Mouse (Mus musculus) C2C12 (cell line): ENCODE results near the gene Qrfp.

Experiments
- CEBPB ChIP-seq: IDR thresholded peaks from one replicate; pipeline ENCODE4 v1.6.1; 2011; ENCODE audit warnings: low read depth, mild to moderate bottlenecking, control low read depth, moderate library complexity
- CTCF ChIP-seq: IDR thresholded peaks from one replicate; pipeline ENCODE4 v1.5.1; 2011; ENCODE audit not compliant: control insufficient read depth, insufficient read depth, insufficient read length
- USF1 ChIP-seq: IDR thresholded peaks from one replicate; pipeline ENCODE4 v1.6.1; 2011; ENCODE audit warnings: low read depth, mild to moderate bottlenecking, control low read depth, moderate library complexity

- TF ChIP-seq USF1 (no peak), CTCF (no peak), CEBPB (no peak)
Measured at GRCm38 (mm10) chr2:31828311-31828825, 18.0 kb upstream of the Qrfp start.
